Mouse (Mus musculus): ENCODE measurements around the gene Rnf34.

The Rnf34 gene

DNA sequence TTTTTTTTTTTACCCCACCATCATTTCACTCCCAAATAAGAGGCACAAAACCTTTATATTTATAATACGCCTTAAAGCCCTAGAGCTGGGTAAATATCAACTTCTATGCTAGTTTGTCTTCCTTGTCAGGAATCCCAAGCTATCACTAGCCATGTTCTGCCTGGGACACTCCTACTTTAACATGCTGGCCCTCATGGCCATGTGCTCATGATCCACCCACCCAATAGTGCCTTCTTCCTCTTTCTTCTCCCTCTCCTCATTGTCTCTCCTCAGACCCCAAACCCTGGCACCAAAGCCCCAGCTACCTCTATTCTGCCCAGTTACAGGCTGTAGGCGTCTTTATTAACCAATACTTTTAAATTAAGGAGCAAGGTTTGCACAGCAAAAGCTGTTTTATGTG lies 8.7 kb upstream of the Rnf34 start:
- no peak for TF ChIP-seq GATA4 (IDR thresholded peaks at IDR 0.05; ENCODE audit: insufficient replicate concordance, low read length)

DNA sequence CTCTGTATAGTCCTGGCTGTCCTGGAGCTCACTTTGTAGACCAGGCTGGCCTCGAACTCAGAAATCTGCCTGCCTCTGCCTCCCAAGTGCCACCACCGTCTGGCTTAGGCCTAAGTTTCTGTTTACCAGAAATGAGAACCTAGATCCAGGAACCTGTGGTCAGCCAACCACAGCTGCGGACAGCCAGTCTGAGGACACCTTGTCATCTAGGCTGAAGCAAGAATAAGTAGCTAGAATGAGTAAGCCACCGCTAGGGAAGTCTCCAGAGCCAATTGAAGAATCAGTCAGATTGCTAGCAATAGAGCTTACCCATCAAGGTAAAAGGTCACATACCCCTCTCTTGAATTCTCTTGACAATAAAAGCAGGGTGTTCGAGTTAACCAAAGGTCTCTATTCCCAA lies 6.0 kb upstream of the Rnf34 start:
- no peak for TF ChIP-seq GATA4 (IDR thresholded peaks at IDR 0.05; ENCODE audit: insufficient replicate concordance, low read length)

DNA sequence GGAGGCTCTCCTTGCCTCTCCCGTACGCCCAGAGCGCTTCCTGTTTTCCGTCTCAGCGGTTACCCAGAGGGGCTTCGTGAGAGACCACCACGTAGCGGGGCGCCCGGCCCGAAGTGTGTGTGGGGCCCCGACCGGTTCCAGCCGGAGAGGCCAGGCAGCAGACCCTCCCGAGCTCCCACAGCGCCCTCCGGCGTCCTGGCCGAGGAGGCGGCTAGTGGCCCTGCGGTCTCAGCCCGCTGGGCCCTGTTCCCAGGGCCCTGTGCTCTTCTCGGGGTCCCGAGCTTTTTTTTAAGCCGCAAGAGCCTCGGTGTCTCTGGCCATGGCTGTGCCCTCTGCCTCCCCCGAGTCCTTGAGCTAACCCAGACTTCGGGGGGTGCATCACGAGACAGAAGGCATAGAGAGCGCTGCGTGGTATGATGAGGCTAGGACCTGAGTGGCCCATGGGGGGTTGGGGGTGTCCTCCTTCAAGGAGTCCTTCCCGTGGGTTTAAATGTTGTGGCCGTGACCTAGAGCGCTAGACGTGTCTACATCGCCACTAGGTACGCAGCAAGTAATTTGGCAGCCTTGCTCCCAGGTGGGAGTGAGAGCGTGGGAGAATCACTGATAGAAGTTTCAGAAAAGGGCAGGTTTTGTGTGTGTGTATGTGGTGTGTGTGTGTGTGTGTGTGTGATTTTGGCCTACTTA lies 613 bp downstream of the Rnf34 start:
- TF ChIP-seq GATA4 (IDR thresholded peaks at IDR 0.05; ENCODE audit: insufficient replicate concordance, low read length) = no peak

DNA sequence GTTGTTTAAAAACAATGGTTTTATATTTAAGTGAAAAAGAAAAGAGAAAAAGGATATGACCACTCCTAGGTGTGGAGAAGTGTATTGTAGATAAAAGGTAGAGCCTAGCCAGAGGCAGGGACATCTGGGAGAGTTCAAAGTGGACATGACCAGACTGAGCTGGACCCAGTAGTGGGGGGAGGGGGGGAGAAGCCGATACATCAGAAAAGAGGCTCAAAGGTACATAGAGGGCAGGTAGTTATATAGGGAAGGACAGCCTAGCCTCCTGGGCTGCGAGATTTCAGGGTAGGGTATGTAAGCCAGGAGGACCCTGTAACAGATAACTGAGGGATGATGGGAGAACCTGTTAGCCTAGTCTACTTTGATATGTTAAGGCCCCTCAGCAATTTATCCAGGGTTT lies 2.8 kb downstream of the Rnf34 start:
- TF ChIP-seq GATA4 (IDR thresholded peaks at IDR 0.05; ENCODE audit: insufficient replicate concordance, low read length) = no peak

DNA sequence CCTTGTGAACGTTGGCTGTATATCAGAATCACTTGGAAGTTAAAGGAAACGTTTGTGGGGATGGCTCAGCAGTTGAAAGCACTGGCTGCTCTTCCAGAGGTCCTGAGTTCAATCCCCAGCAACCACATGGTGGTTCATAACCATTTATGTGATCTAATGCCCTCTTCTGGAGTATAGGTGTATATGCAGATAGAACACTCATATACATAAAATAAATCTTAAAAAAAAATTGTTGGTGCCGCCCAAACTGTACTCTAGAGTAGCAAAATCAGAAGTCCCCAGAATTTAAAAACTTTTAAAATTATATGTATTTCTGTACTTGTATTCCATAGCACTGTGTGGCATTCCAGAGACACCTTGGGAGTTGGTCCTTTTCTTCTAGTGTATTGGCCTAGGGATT lies 6.0 kb downstream of the Rnf34 start:
- no peak for TF ChIP-seq GATA4 (IDR thresholded peaks at IDR 0.05; ENCODE audit: insufficient replicate concordance, low read length)

DNA sequence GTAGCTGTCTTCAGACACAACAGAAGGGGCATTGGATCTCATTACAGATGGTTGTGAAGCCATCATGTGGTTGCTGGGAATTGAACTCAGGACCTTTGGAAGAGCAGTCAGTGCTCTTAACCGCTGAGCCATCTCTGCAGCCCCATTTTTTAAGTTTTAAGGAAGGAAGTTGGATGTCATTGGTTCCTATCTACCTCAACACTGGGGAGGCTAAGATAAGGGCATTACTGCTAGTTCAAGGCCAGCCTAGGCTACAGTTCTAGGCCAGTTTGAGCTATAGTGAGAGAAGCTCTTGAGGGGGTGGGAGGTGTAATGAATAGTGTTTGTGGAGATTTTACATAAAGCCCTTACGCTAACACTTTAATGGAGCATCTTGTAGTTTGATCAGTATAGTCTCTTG lies 13.2 kb downstream of the Rnf34 start:
- no peak for TF ChIP-seq GATA4 (IDR thresholded peaks at IDR 0.05; ENCODE audit: insufficient replicate concordance, low read length)

DNA sequence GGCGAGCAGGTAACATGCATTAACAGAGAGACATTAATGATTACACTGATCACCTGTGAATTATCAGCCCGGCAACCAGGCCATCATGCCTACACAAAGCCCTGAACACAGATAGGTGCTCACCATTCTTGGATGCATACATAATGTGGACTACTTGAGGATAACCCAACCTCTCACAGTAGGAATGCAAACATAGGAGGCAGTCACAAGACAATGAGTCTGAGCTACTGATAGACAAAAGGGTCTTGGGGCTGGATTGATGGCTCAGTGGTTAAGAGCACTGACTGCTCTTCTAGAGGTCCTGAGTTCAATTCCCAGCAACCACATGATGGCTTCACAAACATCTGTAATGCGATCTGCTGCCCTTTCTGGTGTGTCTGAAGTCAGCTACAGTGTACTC lies 22.8 kb downstream of the Rnf34 start:
- TF ChIP-seq GATA4 (IDR thresholded peaks at IDR 0.05; ENCODE audit: insufficient replicate concordance, low read length) = no peak

DNA sequence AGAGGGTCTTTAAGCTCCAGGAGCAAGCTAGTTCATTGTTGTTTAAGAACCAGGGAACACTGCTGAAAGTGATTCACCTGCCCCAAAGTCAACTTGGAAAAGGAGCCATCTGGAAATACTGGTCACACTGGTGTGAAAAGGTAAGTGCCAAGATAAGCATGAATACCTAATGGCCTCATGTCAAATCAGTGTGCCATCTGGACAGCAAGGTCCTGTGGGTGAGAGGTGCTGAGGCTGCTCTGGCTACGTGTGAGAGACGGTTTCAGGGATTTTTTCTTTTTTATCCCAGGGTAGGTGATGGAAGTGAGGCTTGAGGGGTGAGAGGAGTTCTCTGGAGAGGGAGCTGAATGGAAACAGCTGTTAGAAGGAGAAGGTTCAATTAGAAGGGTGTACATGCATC lies 23.7 kb downstream of the Rnf34 start:
- no peak for TF ChIP-seq GATA4 (IDR thresholded peaks at IDR 0.05; ENCODE audit: insufficient replicate concordance, low read length)

DNA sequence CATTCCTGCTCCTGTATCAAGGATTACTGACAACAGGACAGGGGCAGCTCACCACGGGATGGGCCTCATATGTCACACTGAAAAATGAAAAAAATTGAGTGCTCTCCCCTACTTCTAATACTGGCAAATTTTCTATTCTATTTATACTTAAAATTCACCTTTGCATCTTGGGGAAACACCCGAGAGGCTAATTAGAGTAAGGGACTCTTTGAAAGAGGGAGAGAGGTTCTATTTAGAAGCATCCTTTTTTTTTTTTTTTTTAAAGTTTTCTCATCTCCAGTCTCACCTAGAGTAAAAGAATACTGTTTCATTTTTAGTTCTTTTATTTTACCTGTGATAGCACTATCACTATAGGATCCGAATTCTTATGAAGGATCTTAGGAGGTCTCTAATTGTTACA lies 24.5 kb downstream of the Rnf34 start:
- TF ChIP-seq GATA4 (IDR thresholded peaks at IDR 0.05; ENCODE audit: insufficient replicate concordance, low read length) = no peak

DNA sequence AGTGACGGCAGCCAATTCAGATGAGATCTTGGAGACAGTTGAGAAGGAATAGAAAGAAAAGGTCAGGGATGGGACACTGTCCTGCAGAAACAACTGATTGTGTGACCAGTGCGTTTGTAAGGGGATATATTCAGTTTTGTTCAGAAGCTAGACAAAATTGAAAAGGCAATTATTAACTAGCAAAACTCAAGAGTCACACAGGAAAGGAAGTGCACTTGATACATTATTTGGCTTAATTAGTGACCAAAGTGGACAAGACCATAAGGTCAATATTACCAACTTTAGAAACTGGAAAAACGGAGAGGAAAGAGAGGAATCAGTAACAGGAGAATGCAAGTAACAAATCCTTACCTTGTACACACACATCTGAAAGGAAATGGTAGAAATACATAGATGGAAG lies 26.8 kb downstream of the Rnf34 start:
- TF ChIP-seq GATA4 (IDR thresholded peaks at IDR 0.05; ENCODE audit: insufficient replicate concordance, low read length) = no peak

DNA sequence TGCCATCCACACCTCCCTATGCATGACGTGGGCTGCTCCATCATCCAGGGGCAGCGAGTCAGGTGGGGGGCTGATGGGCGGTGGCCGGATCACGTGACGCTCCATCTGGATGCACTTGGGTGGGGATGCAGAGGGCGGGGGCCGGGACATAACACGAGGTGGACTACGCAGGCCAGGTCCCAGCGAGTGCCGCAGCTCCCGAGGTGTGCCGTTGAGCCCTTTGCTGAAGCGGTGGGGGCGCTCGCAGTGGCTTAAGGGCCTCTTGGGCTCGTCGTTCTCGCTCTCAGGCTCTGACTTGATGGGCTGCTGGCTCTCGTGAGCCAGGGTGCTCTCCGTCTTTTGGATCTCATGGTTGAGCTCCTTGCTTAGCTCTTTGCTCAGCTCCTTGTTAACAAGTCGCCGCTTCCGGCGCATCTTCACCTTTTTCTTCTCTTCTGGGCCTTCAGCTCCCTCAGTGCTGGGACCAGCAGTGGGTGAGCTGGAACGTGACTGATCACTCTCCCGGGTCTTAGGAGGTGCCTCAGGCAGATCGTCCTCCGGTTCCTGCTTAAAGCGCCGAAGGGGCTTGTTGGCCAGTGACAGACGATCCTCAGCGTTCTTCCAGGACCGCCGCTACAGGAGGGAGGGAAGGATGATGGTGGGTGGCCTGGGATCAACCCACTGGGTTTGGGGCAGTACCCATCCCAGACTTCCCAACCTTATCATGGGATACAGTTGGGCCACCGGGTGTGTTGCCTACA lies 30.6 kb downstream of the Rnf34 start:
- no peak for TF ChIP-seq GATA4 (IDR thresholded peaks at IDR 0.05; ENCODE audit: insufficient replicate concordance, low read length)

DNA sequence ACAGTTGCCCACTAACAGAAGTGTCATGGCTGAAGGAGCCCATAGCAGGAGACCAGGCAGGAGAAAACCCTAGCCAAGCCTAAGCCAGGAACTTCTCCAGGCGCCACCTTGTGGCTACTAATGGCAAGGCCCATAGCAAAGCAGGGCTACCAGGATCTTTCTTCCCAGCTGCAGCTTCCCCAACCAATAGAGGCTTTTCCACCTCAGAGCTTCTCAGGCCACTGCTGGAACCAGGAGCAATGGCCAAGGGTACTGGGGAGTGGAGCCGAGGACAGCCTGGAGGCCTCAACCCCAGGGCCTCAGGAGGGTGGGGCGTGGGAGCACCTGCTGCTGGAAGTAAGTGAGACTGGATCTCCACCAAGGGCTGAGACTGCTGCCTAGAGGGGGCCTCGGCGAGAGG lies 31.5 kb downstream of the Rnf34 start:
- no peak for TF ChIP-seq GATA4 (IDR thresholded peaks at IDR 0.05; ENCODE audit: insufficient replicate concordance, low read length)

DNA sequence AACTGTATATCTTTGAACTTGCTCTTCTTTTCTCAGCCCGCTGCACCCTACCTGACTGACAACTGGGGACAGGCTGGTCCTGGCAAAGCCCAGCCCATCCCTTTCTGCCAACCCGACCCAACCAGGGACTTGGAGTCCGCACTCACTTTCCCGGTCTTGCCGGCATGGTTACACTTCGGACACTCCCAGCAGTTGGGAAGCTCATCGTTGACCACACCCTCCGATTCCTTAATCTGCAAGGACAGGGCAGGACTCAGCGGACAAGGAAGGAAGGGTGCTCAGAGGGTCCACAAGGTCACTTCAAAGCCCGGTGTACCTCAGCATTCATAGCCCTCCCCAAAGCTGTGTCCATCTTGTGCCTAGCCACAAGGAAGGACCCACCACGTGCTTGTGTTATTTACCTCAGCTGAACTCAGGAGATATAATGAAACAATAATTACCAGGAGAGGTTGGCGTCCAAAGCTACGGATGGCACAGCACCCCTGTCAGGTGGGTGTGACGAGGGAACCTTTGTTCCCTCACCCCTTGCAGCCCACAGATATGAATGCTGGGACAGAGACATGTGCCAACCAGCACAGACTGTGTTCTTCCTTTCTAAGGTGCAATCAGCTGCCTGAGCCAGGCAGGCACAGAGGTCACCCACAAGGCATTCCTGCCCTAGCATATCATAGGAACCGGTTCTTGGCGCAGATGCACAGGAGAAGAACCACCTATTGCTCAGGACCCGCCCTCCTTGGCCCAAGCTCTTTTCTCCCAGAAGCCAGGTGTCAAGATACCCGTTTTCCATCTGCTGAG lies 32.6 kb downstream of the Rnf34 start:
- TF ChIP-seq GATA4 (IDR thresholded peaks at IDR 0.05; ENCODE audit: insufficient replicate concordance, low read length) = no peak

DNA sequence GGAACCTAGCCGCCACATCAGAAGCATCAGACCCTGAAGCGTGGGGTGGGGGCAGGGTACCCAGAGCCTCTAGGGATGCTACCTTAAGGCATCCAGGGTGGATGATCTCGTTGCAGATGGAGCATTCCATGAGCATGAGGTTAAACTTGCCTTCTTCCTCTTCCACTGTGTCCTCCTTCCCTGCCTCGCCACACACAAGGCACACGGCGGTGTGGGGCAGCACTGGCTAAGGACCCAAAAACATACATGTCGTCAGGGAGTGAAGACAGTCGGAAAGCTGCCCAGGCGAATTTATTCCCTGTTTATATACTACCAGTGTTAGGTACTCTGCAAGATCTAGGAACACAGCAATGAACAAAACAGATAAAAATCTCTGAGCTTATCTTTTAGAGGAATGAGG lies 33.4 kb downstream of the Rnf34 start:
- no peak for TF ChIP-seq GATA4 (IDR thresholded peaks at IDR 0.05; ENCODE audit: insufficient replicate concordance, low read length)

DNA sequence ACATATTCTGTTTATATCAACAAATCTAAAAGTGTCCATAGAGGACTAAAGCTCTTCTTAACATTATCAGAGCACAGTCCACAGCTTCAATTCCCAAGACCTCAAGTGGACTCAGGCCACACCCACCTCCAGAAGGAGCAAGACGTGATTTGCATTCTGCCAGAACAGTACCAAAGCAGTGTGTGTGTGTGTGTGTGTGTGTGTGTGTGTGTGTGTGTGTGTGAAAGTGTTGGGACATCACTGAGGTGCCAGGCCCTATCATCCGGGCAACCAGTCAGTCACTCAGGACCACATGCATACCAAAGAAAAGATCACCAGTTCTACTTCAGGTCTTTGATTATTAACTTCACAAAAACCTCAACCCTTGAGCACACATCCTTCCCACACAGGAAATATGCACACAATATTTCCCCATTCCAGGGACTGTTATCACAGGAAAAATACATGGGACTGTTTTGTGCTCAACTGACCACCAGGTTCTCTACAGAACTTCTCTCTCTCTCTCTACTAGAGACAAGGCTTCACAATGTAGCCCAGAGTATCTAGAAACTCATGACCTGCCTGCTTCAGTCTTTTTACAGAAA lies 33.9 kb downstream of the Rnf34 start:
- TF ChIP-seq GATA4 (IDR thresholded peaks at IDR 0.05; ENCODE audit: insufficient replicate concordance, low read length) = no peak

Measured in liver, adult (tissue).